Mouse (Mus musculus) cerebellum, adult 2 months (tissue): ENCODE results near the gene Srsf9.

Experiments used
- CTCF ChIP-seq: fragments of 200-500 bp; IDR thresholded peaks from 2 replicates; pipeline ENCODE4 v1.5.1; 2011; ENCODE audit warnings: low read depth, mild to moderate bottlenecking, control low read depth, low read length, moderate library complexity, borderline replicate concordance; ENCODE audit not compliant: insufficient read depth
- POLR2A ChIP-seq: fragments of 200-500 bp; IDR thresholded peaks from 2 replicates; pipeline ENCODE4 v1.6.1; 2011; ENCODE audit warnings: low read length, control low read depth, borderline replicate concordance; ENCODE audit not compliant: insufficient read depth

GRCm38 (mm10) chr5:115341314-115342165, 14.6 kb downstream of the Srsf9 start:
- TF ChIP-seq CTCF (no peak), POLR2A (no peak)
